Mouse (Mus musculus) liver, embryonic 11.5 days (tissue): ENCODE measurements around the gene Supt4a. TPM values are rescaled to one million over a fixed set of nuclear protein-coding genes. Genes with fewer than 3 reads are reported as not detected.

Experiments
- ATAC-seq: fragments of 200-750 bp; cut with Nextera tagmentation; replicated peaks from 2 replicates; pipeline ENCODE4 v1.8.0; 2017; ENCODE audit warnings: moderate number of reproducible peaks, mild to moderate bottlenecking, moderate TSS enrichment, moderate library complexity; ENCODE audit not compliant: low FRiP score
- DNase-seq: peaks from one replicate; pipeline ENCODE4 v3.0.0-alpha.2; 2017; ENCODE audit warnings: low spot score
- H3K27ac ChIP-seq: fragments of 300-500 bp; sonication (generic); 2 replicates; pipeline ENCODE4 v1.5.1; 2014; ENCODE audit warnings: mild to moderate bottlenecking, low read depth, low read length, control low read depth
- H3K27me3 ChIP-seq: fragments of 300-500 bp; sonication (generic); replicated peaks from 2 replicates; pipeline ENCODE4 v1.6.1; 2014; ENCODE audit warnings: low read length, mixed read lengths; ENCODE audit not compliant: control insufficient read depth, insufficient read depth
- H3K36me3 ChIP-seq: fragments of 300-500 bp; sonication (generic); 2 replicates; pipeline ENCODE4 v1.6.1; 2014; ENCODE audit warnings: mild to moderate bottlenecking, low read length, moderate library complexity, mixed read lengths; ENCODE audit not compliant: control insufficient read depth, insufficient read depth
- H3K4me1 ChIP-seq: fragments of 300-500 bp; sonication (generic); replicated peaks from 2 replicates; pipeline ENCODE4 v1.6.1; 2014; ENCODE audit warnings: low read length, mixed read lengths; ENCODE audit not compliant: control insufficient read depth, insufficient read depth
- H3K4me2 ChIP-seq: fragments of 300-500 bp; sonication (generic); 2 replicates; pipeline ENCODE4 v1.6.1; 2014; ENCODE audit warnings: mild to moderate bottlenecking, control low read depth, moderate library complexity
- H3K4me3 ChIP-seq: fragments of 300-500 bp; sonication (generic); 2 replicates; pipeline ENCODE4 v1.5.1; 2014; ENCODE audit warnings: low read depth, low read length, control low read depth
- H3K9ac ChIP-seq: fragments of 300-500 bp; sonication (generic); 2 replicates; pipeline ENCODE4 v1.6.1; 2014; ENCODE audit warnings: low read depth, low read length, control low read depth
- H3K9me3 ChIP-seq: fragments of 300-500 bp; sonication (generic); 2 replicates; pipeline ENCODE4 v1.6.1; 2016; ENCODE audit warnings: low read length, inconsistent platforms, mixed read lengths; ENCODE audit not compliant: control insufficient read depth
- WGBS: fragments of 180-500 bp; shearing (Covaris S2); extraction: QIAGEN DNeasy Blood & Tissue Kit; methylation state at CpG from one replicate; pipeline ENCODE4 v1.1.7; 2014; 5-methylcytosine and 5-hydroxymethylcytosine counted together
- polyA plus RNA-seq: library from polyadenylated mRNA; unstranded; fragments of >200 nt; fragmentation: Nextera tagmentation; extraction: Ambion mirVana; gene quantifications from 2 replicates; pipeline ENCODE4 v1.2.1, GENCODE M21; 2014

Gene Supt4a
- 233 and 240 TPM in 2 replicates for polyA plus RNA-seq

GRCm38 (mm10) chr11:87737175-87737740 lies at the start of gene Supt4a:
Gene Supt4a, plus strand, starts transcription at chr11:87737552.
- peak within 1 kb of the TSS; percentile 97 for H3K4me3 ChIP-seq
- H3K4me2 ChIP-seq = peak within 1 kb of the TSS; percentile 92
- peak; percentile 98 for DNase-seq
- no peaks in the 10 kb centered on the region for H3K9me3 ChIP-seq
- peak within 1 kb of the TSS; percentile 96 for H3K27ac ChIP-seq
- H3K36me3 ChIP-seq = peaks cover 17% of the 10 kb centered on the region
- peaks cover 41% of the 10 kb centered on the region for H3K4me1 ChIP-seq
- WGBS = under 1% methylated on average over 57 of the region's 57 CpGs
- H3K9ac ChIP-seq = peak within 1 kb of the TSS; percentile 80
- H3K27me3 ChIP-seq = no peaks in the 10 kb centered on the region
- peak; percentile 90 for ATAC-seq

- 82% methylated on average over 11 of the region's 11 CpGs for WGBS
- H3K27me3 ChIP-seq = no peaks in the 10 kb centered on the region
- H3K9ac ChIP-seq = no peak overlapping the region
- DNase-seq (no peak), ATAC-seq (no peak)
- no peak overlapping the region for H3K4me3 ChIP-seq
- H3K27ac ChIP-seq = peak overlapping the region; percentile 64
- no peaks in the 10 kb centered on the region for H3K36me3 ChIP-seq
- peak overlapping the region; percentile 44 for H3K4me2 ChIP-seq
- no peaks in the 10 kb centered on the region for H3K9me3 ChIP-seq
- peaks cover 41% of the 10 kb centered on the region for H3K4me1 ChIP-seq
Measured at GRCm38 (mm10) chr11:87688478-87689203, 48.7 kb upstream of the Supt4a start.

- Histone ChIP-seq H3K27ac (peak overlapping the region; percentile 64), H3K4me3 (no peak overlapping the region), H3K9me3 (no peaks in the 10 kb centered on the region), H3K4me1 (peaks cover 41% of the 10 kb centered on the region), H3K4me2 (peak overlapping the region; percentile 53), H3K36me3 (no peaks in the 10 kb centered on the region), H3K27me3 (no peaks in the 10 kb centered on the region), H3K9ac (no peak overlapping the region)
- ATAC-seq = peak; percentile 42
- 42% methylated on average over 7 of the region's 7 CpGs for WGBS
- DNase-seq = no peak
Measured at GRCm38 (mm10) chr11:87689402-87689808, 47.9 kb upstream of the Supt4a start.

- H3K4me1 ChIP-seq = peaks cover 41% of the 10 kb centered on the region
- ATAC-seq (peak; percentile 62), DNase-seq (no peak)
- no peak overlapping the region for H3K9ac ChIP-seq
- H3K4me3 ChIP-seq = 0 out of 2 replicates have a peak overlapping the region, but pooled peaks have one; percentile 2
- H3K36me3 ChIP-seq = no peaks in the 10 kb centered on the region
- peak overlapping the region; percentile 53 for H3K4me2 ChIP-seq
- H3K27me3 ChIP-seq = no peaks in the 10 kb centered on the region
- 49% methylated on average over 16 of the region's 16 CpGs for WGBS
- H3K9me3 ChIP-seq = no peaks in the 10 kb centered on the region
- peak overlapping the region; percentile 59 for H3K27ac ChIP-seq
Measured at GRCm38 (mm10) chr11:87690054-87690740, 47.2 kb upstream of the Supt4a start.

- H3K27me3 ChIP-seq = no peaks in the 10 kb centered on the region
- DNase-seq (no peak), ATAC-seq (no peak)
- H3K9me3 ChIP-seq = no peaks in the 10 kb centered on the region
- H3K4me2 ChIP-seq = no peak overlapping the region
- 70% methylated on average over 14 of the region's 14 CpGs for WGBS
- no peak overlapping the region; the same call in 1 of the 2 replicates for H3K27ac ChIP-seq
- no peaks in the 10 kb centered on the region for H3K36me3 ChIP-seq
- no peak overlapping the region for H3K4me3 ChIP-seq
- H3K4me1 ChIP-seq = peaks cover 34% of the 10 kb centered on the region
- no peak overlapping the region for H3K9ac ChIP-seq
Measured at GRCm38 (mm10) chr11:87697131-87697682, 40.1 kb upstream of the Supt4a start.

- peaks cover 41% of the 10 kb centered on the region for H3K4me1 ChIP-seq
- H3K36me3 ChIP-seq = no peaks in the 10 kb centered on the region
- DNase-seq (no peak), ATAC-seq (no peak)
- no peak overlapping the region for H3K27ac ChIP-seq
- WGBS = 89% methylated on average over 4 of the region's 4 CpGs
- H3K9me3 ChIP-seq = no peaks in the 10 kb centered on the region
- H3K4me3 ChIP-seq = no peak overlapping the region
- H3K27me3 ChIP-seq = no peaks in the 10 kb centered on the region
- no peak overlapping the region for H3K9ac ChIP-seq
- no peak overlapping the region for H3K4me2 ChIP-seq
Measured at GRCm38 (mm10) chr11:87698126-87698525, 39.2 kb upstream of the Supt4a start.

- no peaks in the 10 kb centered on the region for H3K27me3 ChIP-seq
- ATAC-seq (no peak), DNase-seq (no peak)
- H3K4me3 ChIP-seq = no peak overlapping the region
- H3K9ac ChIP-seq = no peak overlapping the region
- H3K9me3 ChIP-seq = no peaks in the 10 kb centered on the region
- WGBS = 56% methylated on average over 6 of the region's 6 CpGs
- peaks cover 62% of the 10 kb centered on the region for H3K4me1 ChIP-seq
- peak overlapping the region; percentile 62 for H3K27ac ChIP-seq
- H3K4me2 ChIP-seq = peak overlapping the region; percentile 48
- H3K36me3 ChIP-seq = no peaks in the 10 kb centered on the region
Measured at GRCm38 (mm10) chr11:87701108-87701507, 36.2 kb upstream of the Supt4a start.

- Histone ChIP-seq H3K4me1 (peaks cover 56% of the 10 kb centered on the region), H3K9me3 (no peaks in the 10 kb centered on the region), H3K36me3 (no peaks in the 10 kb centered on the region), H3K9ac (peak overlapping the region; percentile 25; the same call in 1 of the 2 replicates), H3K27ac (peak overlapping the region; percentile 62), H3K4me2 (peak overlapping the region; percentile 48), H3K4me3 (peak overlapping the region; percentile 7), H3K27me3 (no peaks in the 10 kb centered on the region)
- WGBS = 47% methylated on average over 14 of the region's 14 CpGs
- no peak; the same call in 1 of the 2 replicates for ATAC-seq
- DNase-seq = no peak
Measured at GRCm38 (mm10) chr11:87701877-87702620, 35.3 kb upstream of the Supt4a start.
